Mouse (Mus musculus): ENCODE results near the gene Mptx2.

- TF ChIP-seq CTCF (conservative IDR thresholded peaks at IDR 0.05; ENCODE audit: low read length) (no peak), NANOG (IDR thresholded peaks at IDR 0.05; ENCODE audit: borderline replicate concordance, low read length) (no peak), POU5F1 (IDR thresholded peaks at IDR 0.05; ENCODE audit: borderline replicate concordance, low read length) (no peak)
Observed at GRCm38 (mm10) chr1:173315725-173316124, 38.1 kb upstream of the Mptx2 start.
